Mouse (Mus musculus) cerebellum, adult 11-12 months (tissue): ENCODE results near the gene Neu2.

Experiments
- DNase-seq: peaks from one replicate; pipeline ENCODE4 v3.0.0; 2022

The Neu2 gene

GRCm38 (mm10) chr1:87620693-87621092 lies 111.0 kb downstream of the Neu2 start:
- no peak for DNase-seq

GRCm38 (mm10) chr1:87621146-87621857 lies 111.6 kb downstream of the Neu2 start:
- no peak for DNase-seq

GRCm38 (mm10) chr1:87621858-87622279 lies 112.2 kb downstream of the Neu2 start:
- no peak for DNase-seq

GRCm38 (mm10) chr1:87623977-87624666 lies 114.4 kb downstream of the Neu2 start:
- no peak for DNase-seq

- DNase-seq: no peak
Observed at GRCm38 (mm10) chr1:87624826-87625225, 115.1 kb downstream of the Neu2 start.

- no peak for DNase-seq
Observed at GRCm38 (mm10) chr1:87625254-87626025, 115.8 kb downstream of the Neu2 start.

GRCm38 (mm10) chr1:87626344-87626743 lies 116.7 kb downstream of the Neu2 start:
- DNase-seq: no peak

- DNase-seq: no peak
Observed at GRCm38 (mm10) chr1:87628085-87628484, 118.4 kb downstream of the Neu2 start.

- DNase-seq: no peak
Observed at GRCm38 (mm10) chr1:87631584-87631983, 121.9 kb downstream of the Neu2 start.

- no peak for DNase-seq
Observed at GRCm38 (mm10) chr1:87632163-87632562, 122.5 kb downstream of the Neu2 start.

GRCm38 (mm10) chr1:87636716-87637117 lies 127.0 kb downstream of the Neu2 start:
- DNase-seq: no peak

- DNase-seq: no peak
Observed at GRCm38 (mm10) chr1:87637121-87637877, 127.6 kb downstream of the Neu2 start.

GRCm38 (mm10) chr1:87637878-87638600 lies 128.3 kb downstream of the Neu2 start:
- DNase-seq: no peak

GRCm38 (mm10) chr1:87639724-87640123 lies 130.0 kb downstream of the Neu2 start:
- no peak for DNase-seq

- DNase-seq: no peak
Observed at GRCm38 (mm10) chr1:87640165-87640661, 130.5 kb downstream of the Neu2 start.

GRCm38 (mm10) chr1:87643016-87643415 lies 133.3 kb downstream of the Neu2 start:
- DNase-seq: no peak

- no peak for DNase-seq
Observed at GRCm38 (mm10) chr1:87645041-87645440, 135.4 kb downstream of the Neu2 start.

- DNase-seq: no peak
Observed at GRCm38 (mm10) chr1:87645748-87646147, 136.1 kb downstream of the Neu2 start.
